ENCODE assay signal across 12 mouse cellular contexts in genomic region chr13:43196000-43196399, GRCm38 (mm10). TPM values are rescaled to one million over a fixed set of nuclear protein-coding genes. Genes with fewer than 3 reads are reported as not detected.
DNase-seq lines count a peak whose midpoint lies in the region; ATAC-seq and TF ChIP-seq lines count a peak whose summit lies in the region.
"Had no signal": no experiment of that assay in that cellular context is flagged by ENCODE, and none has a peak within 500 bp of the region (broad histone marks: within the 10 kb centered on the region; RNA-seq: fewer than 3 reads in every experiment).

No protein-coding gene starts in this region.

- H3K4me1 ChIP-seq in lung, embryonic 14.5 days (ENCODE audit: insufficient read depth), result peaks cover 29% of the 10 kb centered on the region
- peaks cover 60% of the 10 kb centered on the region for H3K4me1 ChIP-seq in heart, embryonic 12.5 days (replicated peaks)
- H3K4me1 ChIP-seq in embryonic facial prominence, embryonic 10.5 days, result peaks cover 24% of the 10 kb centered on the region

- H3K4me2 ChIP-seq in lung, embryonic 14.5 days, result 0 out of 2 replicates have a peak overlapping the region, but pooled peaks have one; percentile 15
- H3K4me2 ChIP-seq in heart, embryonic 12.5 days, result peak overlapping the region; percentile 30
- H3K4me2 ChIP-seq: midbrain, embryonic 12.5 days had no signal

- no peak for DNase-seq in gastrocnemius, adult 2 months
- DNase-seq in gastrocnemius, postnatal 14 days, result no peak
- peak; percentile 77 for DNase-seq in lung, embryonic 14.5 days
- DNase-seq in lung, adult 18-20 months, result no peak
- peak; percentile 59 to 72 for DNase-seq in lung, postnatal 4 days
- no peak for DNase-seq in embryonic facial prominence, embryonic 10.5 days (ENCODE audit: low spot score)
- no peak for DNase-seq in testis, postnatal 10 days (ENCODE audit: low spot score)
- DNase-seq: thymus, postnatal 36 days had no signal

- WGBS in lung, embryonic 14.5 days, result 7% methylated on average over 7 of the region's 7 CpGs
- 0% methylated on average over 7 of the region's 7 CpGs for WGBS in heart, embryonic 12.5 days
- 80% methylated on average over 7 of the region's 7 CpGs for WGBS in embryonic facial prominence, embryonic 10.5 days

- peak; percentile 31; the same call in 1 of the 2 replicates for ATAC-seq in lung, embryonic 14.5 days (ENCODE audit: insufficient read depth)
- peak; percentile 84 for ATAC-seq in heart, embryonic 12.5 days (ENCODE audit: insufficient number of reproducible peaks, low FRiP score)
- ATAC-seq: activated CD4-positive, CD25-positive, alpha-beta regulatory T cell, adult 4 months had no signal

- no peak overlapping the region for H3K27ac ChIP-seq in gastrocnemius, adult 2 months
- H3K27ac ChIP-seq in lung, embryonic 14.5 days (ENCODE audit: low read depth), result no peak overlapping the region; the same call in 1 of the 2 replicates
- peak overlapping the region; percentile 77 for H3K27ac ChIP-seq in heart, embryonic 12.5 days (ENCODE audit: poor library complexity, severe bottlenecking)
- no peak overlapping the region for H3K27ac ChIP-seq in embryonic facial prominence, embryonic 10.5 days (replicated peaks)
- H3K27ac ChIP-seq: limb, embryonic 10.5 days; midbrain, embryonic 12.5 days had no signal

- no peak overlapping the region for H3K4me3 ChIP-seq in gastrocnemius, adult 2 months
- H3K4me3 ChIP-seq in lung, embryonic 14.5 days (ENCODE audit: low read depth, low read length), result no peak overlapping the region
- H3K4me3 ChIP-seq in heart, embryonic 12.5 days, result no peak overlapping the region
- H3K4me3 ChIP-seq in embryonic facial prominence, embryonic 10.5 days, result no peak overlapping the region
- H3K4me3 ChIP-seq: limb, embryonic 10.5 days; midbrain, embryonic 12.5 days had no signal

- no peaks in the 10 kb centered on the region for H3K9me3 ChIP-seq in lung, embryonic 14.5 days (ENCODE audit: low read depth, low read length)
- no peaks in the 10 kb centered on the region for H3K9me3 ChIP-seq in heart, embryonic 12.5 days (replicated peaks)
- no peaks in the 10 kb centered on the region for H3K9me3 ChIP-seq in embryonic facial prominence, embryonic 10.5 days
- H3K9me3 ChIP-seq: limb, embryonic 10.5 days; midbrain, embryonic 12.5 days had no signal

- no peak overlapping the region for H3K9ac ChIP-seq in lung, embryonic 14.5 days
- no peak overlapping the region for H3K9ac ChIP-seq in heart, embryonic 12.5 days
- H3K9ac ChIP-seq: midbrain, embryonic 12.5 days had no signal

- H3K27me3 ChIP-seq in lung, embryonic 14.5 days (ENCODE audit: insufficient read depth, low read length), result no peaks in the 10 kb centered on the region
- H3K27me3 ChIP-seq in heart, embryonic 12.5 days (replicated peaks), result 0 out of 2 replicates have a peak, but pooled peaks cover 10% of the 10 kb centered on the region
- H3K27me3 ChIP-seq in embryonic facial prominence, embryonic 10.5 days (replicated peaks; ENCODE audit: low read depth, poor library complexity, severe bottlenecking), result peaks cover 11% of the 10 kb centered on the region; the same call in 1 of the 2 replicates

- intact Hi-C loops in gastrocnemius, adult 2 months (cut with DNase I), result no loop called here
- intact Hi-C loops in gastrocnemius, postnatal 14 days (cut with DNase I; ENCODE audit: low total_unique reads), result no loop called here

- peak; percentile 29; the same call in 1 of the 2 replicates for TF ChIP-seq CTCF in gastrocnemius, adult 2 months (IDR thresholded peaks at IDR 0.05)
- TF ChIP-seq CTCF in lung, embryonic 14.5 days (IDR thresholded peaks at IDR 0.05; ENCODE audit: low read depth), result peak; percentile 62

- H3K36me3 ChIP-seq in lung, embryonic 14.5 days (ENCODE audit: insufficient read depth), result no peaks in the 10 kb centered on the region
- 0 out of 2 replicates have a peak, but pooled peaks cover 7% of the 10 kb centered on the region for H3K36me3 ChIP-seq in heart, embryonic 12.5 days
- H3K36me3 ChIP-seq in embryonic facial prominence, embryonic 10.5 days (replicated peaks), result no peaks in the 10 kb centered on the region
- H3K36me3 ChIP-seq: limb, embryonic 10.5 days; midbrain, embryonic 12.5 days had no signal

RNA-seq across cellular contexts. Expression of gene Tbc1d7, which starts 24.7 kb away (rescaled TPM):
- total RNA-seq in gastrocnemius, adult 2 months (2021), result 10 to 100 TPM; 20.7 to 29.4 TPM
- total RNA-seq in gastrocnemius, postnatal 14 days (2021), result 10 to 100 TPM; 22.6 to 26.3 TPM
- 49.9 and 53.6 TPM in 2 replicates for polyA plus RNA-seq in lung, embryonic 14.5 days (2014; fragmentation: Nextera tagmentation; extraction: Ambion mirVana)
- 50.9 and 52.3 TPM in 2 replicates for polyA plus RNA-seq in heart, embryonic 12.5 days (2016; fragmentation: Nextera tagmentation; extraction: Ambion mirVana)
- polyA plus RNA-seq in embryonic facial prominence, embryonic 10.5 days (2016; fragmentation: Nextera tagmentation; extraction: Ambion mirVana), result 62.9 and 64.8 TPM in 2 replicates

Comparison
In these comparisons a context has a peak if more than half of its experiments do, and no peak if none do; other contexts are left out.
1. DNase-seq: peak in lung, embryonic 14.5 days (single experiment) and lung, postnatal 4 days (2 of 2); none in gastrocnemius, adult 2 months (single experiment), gastrocnemius, postnatal 14 days (single experiment), lung, adult 18-20 months (0 of 2), embryonic facial prominence, embryonic 10.5 days (single experiment) and testis, postnatal 10 days (single experiment).